Mouse (Mus musculus) mature B cell (primary cell): ENCODE data around the gene Nudcd2.

ENCODE experiments used
- in situ Hi-C: fragments of 300-500 bp; cut with MboI; formaldehyde crosslinking; loops from 2 replicates; pipeline ENCODE4 v1.14.3; 2019

The Nudcd2 gene

DNA sequence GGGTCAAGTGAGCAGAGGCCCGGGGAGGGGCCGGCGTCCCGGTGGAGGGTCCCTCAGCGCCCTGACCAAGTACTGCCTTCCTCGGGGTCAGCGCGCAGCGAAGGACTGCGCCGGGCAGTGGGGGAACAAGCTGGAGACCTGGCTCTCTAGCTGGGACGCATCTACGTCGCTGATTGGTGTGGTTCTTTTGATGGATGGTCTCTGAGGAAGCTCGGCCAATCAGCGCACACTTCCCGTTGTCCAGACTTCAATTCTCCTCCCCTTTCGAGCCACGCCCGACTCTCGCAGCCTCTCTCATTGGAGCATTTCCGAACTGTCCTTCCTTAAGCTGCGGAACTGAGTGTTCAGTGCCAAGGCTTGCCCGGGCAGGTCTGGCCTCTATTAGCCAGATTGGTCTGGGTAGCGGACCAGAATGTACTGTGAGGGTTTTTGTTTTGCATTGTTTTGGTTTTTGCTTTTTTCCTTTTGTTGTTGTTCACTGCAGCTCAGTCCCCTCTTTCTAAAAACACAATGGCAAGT is 21.7 kb downstream of the Nudcd2 start, which contains the start of gene Ccng1:
Gene Ccng1 (minus strand): TSS at position 203 of the 519 bp plus-strand sequence.
- in situ Hi-C loops, result no loop called here

DNA sequence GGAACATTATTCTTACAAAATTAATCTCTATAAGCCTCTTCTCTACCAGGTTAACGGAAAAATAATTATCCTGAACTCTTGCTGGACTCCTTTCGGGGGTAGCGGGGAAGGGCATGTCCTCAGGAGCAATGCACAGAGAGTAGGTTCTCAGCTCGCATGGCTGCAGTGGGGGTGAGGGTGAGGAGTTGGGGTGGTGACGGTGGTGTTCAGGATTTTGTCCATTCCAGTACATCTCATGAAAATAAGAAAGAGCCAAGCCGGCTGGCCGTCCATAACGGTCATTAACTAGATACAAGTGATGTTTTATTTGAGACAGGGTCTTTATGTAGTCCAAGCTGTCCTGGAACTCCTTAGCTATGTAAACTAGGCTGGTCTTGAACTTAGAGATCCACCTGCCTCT is 22.5 kb downstream of the Nudcd2 start:
- in situ Hi-C loops, result no loop called here

DNA sequence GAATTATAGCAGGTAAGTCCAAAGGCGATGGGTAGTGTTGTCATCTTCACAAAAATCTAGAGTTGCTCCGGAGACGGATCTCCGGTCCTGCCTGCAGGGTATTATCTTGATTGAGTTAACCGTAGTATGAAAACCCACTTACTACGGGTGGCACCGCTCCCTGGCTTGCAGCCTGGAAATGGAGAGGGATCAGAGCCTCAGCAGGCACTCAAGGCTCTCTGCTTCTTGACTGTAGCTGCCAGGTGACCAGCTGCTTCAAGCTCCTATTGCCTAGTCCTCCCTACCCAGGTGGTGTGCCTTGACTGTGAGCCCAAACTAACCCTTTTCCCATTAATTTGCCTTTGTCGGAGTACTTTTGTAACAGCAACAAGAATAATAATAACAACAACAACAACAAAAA is 26.4 kb downstream of the Nudcd2 start:
- in situ Hi-C loops, result no loop called here

- in situ Hi-C loops, result no loop called here
These were observed 29.9 kb downstream of the Nudcd2 start for GRCm38 (mm10) chr11:40763395-40763794.

DNA sequence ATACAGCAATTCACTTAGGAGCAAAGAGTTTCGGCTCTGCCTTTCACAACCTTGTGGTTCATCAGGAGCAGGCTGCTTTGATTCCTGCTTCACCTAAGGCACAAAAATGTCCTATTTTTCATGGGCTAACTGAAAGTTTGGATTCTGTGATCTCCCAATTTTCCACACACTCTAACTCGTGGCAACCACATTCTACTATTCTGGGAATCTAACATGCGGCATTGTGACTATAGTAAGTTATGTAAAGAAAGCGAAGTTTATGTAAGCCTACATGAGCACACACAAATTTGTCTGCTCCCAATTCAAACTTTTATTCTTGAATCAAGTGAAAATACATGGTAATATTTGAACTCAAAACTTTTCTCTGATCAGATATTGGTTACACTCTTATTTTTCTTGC is 31.2 kb downstream of the Nudcd2 start:
- in situ Hi-C loops, result no loop called here

DNA sequence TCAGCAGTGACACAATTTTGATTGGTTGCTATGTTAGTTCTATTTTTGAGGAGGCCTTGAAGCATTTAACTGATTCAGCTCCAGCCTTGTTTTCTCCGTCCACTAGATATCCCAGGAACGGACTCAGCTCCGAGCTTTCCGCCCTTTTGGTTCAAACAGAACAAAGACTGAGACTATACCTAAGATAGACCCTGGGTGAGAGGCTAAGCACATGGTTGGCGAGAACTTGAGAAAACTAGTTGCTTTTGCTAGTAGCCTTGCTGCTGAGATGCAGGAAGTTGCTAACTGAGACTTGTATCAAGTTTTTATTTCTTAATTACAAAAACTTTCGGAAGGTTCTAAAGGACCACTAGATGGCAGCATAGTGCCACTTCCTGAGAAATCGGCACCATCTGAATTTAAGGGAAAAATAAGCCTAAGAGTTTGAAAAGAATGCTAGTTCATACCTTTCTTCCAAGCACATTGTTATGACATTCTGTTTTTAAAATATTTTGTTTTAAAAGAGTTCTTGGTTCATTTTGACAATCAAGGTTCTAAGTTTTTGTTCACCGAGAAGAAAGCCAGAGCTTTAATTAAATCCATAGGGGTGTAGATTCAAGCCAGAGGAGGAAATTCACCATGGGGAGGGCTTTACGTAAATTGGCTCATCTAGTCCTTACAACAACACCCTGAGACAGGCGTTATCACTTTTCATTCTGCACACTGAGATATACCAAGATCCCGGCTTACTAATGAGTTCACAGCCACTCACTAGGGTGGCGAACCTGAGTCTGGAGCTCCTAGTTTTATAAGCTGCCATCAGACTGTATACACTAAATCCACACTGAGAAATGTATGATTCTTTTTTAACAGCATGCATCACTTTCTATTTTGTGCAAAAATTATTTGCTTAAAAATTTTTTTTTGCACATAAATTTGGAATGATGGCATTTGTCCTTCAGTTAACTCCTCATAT is 42.1 kb downstream of the Nudcd2 start:
- in situ Hi-C loops, result no loop called here

DNA sequence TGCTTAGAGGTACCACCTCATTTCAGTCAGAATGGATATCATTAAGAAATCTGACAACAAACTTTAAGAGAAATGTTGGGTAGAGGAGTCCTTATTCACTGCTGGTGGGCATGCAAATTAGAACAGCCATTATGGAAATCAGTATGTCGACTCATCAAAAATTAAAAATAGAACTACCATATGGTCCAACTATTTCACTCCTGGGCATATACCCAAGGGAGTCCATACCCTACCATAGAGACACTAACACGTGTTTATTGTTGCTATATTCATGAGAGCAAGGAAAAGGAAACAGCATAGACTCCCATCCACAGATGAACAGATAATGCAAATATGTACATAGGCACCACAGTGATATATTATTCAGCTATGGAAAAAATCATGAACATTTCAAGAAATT is 48.4 kb downstream of the Nudcd2 start:
- in situ Hi-C loops, result no loop called here

GRCm38 (mm10) chr11:40783346-40783745 is 49.9 kb downstream of the Nudcd2 start:
- in situ Hi-C loops, result no loop called here

DNA sequence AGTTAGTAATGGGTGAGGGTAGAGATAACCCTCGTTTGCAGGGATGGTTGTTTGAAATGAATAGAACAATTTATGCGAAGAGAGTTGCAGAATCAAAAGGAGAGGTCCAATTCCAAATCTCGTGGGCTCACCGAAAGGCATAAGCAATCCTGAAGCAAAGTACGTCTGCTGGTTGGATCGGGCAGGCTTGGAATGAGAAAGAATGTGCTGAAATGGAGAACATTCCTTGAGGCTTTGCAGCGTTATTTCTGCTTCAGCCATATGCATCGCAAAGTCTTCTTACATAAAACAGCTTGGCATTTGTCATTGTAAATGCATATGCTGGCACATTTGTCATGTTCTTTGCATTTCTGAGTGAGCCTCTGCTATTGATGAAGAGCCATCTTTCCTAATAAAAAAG is 50.9 kb downstream of the Nudcd2 start:
- in situ Hi-C loops, result no loop called here

- in situ Hi-C loops, result no loop called here
These were observed 53.4 kb downstream of the Nudcd2 start for GRCm38 (mm10) chr11:40786900-40787299.
